Mouse (Mus musculus) layer of hippocampus, adult 9-10 months (tissue): ENCODE measurements around the gene Mrpl43.

Source experiments
- DNase-seq: peaks from one replicate; pipeline ENCODE4 v3.0.0; 2022; ENCODE audit warnings: low spot score

Mrpl43 gene

DNA sequence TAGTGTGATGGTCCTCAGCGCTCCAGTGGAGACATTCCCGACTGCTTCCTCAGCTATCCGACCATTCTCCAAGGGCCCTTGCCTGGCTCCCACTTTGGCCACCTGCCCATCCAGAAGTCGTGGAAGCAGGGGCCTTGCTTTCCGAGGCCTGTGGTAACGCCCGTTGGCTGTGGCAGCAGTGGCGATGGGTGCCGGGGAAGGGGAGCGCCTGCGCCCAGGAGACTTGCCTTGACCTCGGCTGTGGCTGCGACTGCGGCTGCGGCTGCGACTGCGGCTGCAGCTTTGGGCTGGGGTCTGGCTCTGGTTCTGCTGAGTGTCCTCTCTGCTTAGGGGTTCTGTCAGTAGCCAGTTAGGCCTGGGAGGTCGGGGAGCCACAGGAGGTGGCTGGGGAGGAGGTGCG lies 22.5 kb upstream of the Mrpl43 start:
- DNase-seq: no peak

DNA sequence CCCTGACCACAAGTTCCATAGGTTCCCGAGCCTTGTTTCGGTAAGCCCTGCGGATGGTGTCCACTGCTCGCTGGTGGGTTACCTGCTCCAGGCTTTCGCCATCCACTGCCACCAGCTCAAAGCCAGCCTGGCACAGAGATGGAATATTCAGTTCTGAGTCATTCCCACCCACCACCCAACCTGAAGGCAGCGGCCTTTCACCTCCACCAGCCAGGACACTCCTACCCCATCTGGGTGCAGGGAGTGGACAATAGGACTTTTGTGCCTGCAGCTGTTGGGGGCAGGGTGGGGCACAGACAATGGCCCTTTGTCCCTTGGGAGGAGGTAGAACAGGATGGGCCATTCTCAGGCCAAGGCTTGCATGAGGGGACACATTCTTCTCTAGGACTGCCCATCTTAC lies 21.6 kb upstream of the Mrpl43 start:
- no peak for DNase-seq

DNA sequence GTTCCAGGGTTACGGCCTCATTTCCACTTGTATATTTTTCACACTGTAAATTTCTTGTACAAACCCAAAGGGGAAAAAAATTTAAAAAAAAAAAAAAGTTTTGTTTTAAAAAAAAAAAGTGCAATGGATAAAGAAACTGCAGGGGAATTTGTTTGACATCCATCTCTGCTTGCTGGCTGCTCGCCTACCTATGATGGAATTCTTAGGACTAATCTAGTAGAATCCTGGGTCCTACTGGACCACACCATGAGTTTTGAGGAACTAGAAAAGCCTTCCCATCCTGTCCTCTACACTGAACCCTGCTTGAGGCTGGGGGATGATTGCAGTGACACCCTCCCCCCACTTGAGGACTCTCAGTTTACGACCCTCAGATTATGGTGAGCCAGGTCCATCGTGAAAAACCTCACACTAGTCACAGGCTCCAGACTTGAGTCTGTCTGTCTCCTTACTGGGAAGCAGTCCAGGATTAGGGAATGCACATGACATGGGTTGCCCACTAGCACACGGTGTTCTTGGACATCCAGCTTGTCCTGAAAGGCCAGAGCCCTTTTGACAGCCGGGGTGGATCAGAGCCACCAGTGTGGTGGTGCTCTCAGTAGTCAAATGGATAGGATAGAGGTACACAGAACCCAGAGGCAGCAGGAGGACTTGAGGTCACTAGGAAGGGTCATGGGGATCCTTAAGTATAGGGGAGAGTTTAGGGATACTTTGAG lies 20.9 kb upstream of the Mrpl43 start:
- no peak for DNase-seq

DNA sequence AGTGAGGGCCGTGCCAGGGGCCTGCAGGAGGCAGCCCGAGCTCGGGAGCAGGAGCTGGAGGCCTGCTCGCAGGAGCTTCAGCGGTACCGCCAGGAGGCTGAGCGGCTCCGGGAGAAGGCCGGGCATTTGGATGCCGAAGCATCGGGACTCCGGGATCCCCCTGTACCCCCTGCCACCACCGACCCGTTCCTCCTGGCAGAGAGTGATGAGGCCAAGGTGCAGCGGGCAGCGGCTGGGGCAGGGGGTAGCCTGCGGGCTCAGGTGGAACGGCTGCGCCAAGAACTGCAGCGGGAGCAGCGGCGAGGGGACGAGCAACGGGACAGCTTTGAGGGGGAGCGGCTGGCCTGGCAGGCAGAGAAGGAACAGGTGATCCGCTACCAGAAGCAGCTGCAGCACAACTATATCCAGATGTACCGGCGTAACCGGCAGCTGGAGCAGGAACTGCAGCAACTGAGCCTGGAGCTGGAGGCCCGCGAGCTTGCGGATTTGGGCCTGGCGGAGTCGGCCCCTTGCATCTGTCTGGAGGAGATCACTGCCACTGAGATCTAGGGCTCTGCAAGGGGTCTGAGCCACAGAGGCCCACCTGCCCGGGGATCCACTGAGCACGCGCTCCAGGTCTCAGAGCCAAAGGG lies 19.8 kb upstream of the Mrpl43 start:
- no peak for DNase-seq

DNA sequence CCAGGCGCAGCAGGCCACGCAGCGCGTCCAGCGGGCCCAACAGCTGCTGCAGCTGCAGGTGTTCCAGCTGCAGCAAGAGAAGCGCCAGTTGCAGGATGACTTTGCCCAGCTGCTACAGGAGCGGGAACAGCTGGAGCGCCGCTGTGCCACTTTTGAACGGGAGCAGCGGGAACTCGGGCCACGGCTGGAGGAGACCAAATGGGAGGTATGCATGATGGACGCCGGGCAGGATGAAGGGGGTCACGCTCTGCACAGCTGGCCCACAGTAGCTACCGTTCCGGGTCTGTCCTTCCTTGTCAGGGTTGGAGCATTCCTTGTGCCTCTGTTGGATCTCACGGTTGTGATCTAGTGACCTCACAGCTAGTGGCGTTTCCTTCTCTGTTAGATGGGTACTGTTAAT lies 18.5 kb upstream of the Mrpl43 start:
- DNase-seq: no peak

DNA sequence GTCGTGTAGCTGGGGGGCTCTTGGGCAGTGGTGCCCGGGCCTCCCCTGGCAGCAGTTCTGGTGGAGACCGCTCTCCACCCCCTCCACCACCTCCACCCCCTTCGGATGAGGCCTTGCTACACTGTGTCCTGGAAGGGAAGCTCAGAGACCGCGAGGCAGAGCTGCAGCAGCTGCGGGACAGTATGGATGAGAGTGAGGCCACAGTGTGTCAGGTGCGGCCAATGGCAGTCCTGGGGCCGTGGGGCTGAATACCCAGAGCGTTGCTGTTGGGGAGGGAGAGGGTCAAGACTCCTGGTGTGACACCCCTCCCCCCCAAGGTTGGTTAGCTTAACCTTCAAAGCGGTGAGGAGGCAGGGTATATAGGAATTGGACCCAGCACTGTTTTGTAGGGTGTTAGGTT lies 17.8 kb upstream of the Mrpl43 start:
- no peak for DNase-seq

DNA sequence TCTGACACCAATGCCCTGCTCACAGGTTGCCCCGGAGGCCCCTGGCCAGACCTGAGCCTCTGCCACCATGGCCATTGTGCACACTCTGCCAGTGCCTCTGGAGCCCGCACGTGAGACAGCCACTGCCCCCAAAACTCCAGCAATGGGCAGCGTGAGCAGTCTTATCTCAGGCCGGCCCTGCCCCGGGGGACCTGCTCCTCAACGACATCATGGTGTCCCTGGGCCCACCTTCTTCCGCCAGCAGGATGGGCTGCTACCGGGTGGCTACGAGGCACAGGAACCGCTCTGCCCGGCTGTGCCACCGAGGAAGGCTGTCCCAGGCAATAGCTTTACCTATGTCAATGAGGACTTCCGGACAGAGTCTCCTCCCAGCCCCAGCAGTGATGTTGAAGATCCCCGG lies 15.1 kb upstream of the Mrpl43 start:
- DNase-seq: no peak

DNA sequence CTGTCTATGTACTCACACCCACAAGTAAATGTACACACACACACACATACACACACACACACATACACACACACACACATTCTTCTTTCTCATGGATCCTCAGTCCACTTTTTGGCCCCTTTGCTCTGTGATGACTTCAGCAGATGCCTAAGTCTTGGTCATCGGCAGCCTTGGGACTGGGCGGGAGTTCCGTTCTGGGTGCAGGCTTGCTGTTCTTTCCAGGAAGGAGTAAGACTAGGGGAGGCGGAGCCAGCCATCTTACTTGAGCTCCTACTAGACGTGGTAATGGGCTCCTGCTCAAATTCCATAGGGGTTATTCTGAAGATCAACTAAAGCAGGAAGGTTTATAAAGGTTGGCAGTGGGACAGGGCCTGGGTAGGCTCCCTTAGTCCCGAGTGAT lies 14.1 kb upstream of the Mrpl43 start:
- DNase-seq: no peak

DNA sequence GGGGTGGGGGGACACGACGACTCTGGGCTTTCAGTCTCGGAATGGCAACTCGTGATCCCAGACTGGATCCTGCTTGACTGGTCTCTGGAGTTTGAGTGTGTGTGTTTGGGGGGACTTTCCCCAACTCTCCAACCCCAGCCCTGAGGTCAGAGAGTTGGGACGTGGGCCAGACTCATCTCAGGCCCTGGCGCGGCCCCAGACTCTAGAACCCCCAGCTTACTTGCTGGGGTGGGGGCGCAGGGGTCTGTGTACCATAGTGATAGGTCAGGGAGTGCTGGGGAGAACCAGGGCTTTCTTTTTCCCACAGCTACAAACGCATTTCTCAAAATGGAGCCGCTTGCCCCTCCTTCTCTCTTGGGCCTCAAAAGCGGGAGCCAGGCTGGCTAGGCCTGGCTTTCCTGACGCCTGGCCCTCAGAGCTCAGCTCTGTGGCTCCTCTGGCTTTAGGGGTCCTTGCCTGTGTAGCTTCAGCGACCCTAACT lies 12.1 kb upstream of the Mrpl43 start:
- no peak for DNase-seq

DNA sequence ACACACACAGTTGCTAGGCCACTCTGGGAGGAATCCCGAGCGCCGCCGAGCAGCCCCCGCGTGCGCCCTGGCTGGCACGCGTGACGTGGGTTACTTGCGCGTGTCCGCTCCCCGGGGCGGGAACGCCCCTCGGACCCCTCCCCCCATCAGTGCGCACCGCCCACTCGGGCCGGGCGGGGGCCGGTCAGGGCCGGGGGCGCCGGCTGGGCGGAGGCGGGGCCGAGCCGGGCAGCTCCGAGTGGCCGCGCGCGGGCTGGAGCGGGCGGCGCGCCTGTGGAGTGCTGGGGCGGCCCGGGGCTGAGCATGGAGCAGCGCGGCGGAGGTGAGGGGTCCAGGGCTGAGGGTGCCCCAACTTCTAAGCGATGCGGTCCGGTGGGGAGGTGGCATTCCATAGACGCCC lies 11.7 kb upstream of the Mrpl43 start:
- no peak for DNase-seq

DNA sequence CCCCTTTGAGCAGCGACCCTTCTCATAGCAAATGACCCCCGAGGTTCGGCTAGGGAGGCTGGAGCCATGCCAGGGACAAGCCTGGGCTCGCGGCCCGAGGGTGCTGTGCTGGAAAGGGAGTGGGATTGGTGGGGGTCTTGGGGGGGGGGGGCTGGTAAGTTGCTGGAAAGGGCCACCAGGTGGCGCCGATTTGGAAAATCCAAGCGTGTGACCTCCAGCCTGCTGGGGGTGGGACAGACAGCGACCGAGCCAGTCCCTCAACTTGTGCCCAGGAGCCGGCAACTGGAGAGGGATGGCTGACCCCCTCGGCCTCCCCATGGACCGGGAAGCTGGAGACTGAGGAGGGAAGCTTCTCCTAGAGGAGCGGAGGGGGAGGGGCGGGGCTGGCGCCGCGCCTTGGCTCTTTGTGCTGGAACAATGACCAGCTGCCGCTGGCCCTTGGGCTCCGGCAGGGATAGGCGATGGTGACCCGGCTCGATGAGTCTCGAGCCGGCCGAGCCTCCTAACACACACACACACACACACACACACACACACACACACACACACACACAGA lies 11.1 kb upstream of the Mrpl43 start:
- DNase-seq: no peak

DNA sequence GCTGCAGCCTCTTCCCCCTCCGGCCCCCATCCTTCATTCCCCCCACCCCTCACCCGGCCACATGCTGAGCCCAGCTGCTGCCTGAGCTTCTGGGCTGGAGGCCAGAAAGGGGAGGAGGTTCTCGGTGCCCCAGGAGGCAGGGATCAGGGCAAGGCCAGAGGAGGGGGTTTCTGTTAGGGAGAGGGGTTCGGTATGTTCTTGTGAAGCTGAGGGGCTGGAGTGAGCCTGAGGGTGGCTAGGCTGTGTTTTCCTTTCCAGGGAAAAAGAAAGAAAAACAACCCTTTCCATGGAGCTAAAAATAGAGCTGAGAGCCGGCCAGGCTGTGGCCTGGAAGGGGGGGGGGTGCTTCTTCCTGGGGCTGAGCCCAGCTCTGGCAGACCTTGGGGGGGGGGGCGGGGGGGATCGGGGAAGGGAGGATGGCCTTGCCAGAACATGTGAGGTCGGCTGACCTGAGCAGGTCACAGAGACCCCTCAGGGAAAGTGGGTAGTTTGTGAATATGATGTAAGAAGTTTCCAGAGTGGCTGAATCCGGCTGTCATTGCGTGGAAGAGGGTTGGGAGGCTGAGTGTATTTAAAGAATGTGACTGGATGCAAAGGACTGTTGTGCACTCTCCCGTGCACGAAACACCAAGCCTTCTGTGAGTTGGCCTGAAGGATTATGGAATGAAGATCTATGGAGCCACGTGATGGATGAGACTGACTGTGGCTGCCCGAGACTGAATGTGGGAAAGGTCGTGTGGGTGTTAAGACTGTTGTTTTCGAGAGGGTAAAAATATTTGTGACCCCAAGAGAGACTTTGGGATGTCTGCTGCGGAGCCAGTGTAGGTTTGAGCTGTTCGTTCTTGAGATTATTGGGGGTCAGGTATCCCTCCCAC lies 10.3 kb upstream of the Mrpl43 start:
- no peak for DNase-seq

DNA sequence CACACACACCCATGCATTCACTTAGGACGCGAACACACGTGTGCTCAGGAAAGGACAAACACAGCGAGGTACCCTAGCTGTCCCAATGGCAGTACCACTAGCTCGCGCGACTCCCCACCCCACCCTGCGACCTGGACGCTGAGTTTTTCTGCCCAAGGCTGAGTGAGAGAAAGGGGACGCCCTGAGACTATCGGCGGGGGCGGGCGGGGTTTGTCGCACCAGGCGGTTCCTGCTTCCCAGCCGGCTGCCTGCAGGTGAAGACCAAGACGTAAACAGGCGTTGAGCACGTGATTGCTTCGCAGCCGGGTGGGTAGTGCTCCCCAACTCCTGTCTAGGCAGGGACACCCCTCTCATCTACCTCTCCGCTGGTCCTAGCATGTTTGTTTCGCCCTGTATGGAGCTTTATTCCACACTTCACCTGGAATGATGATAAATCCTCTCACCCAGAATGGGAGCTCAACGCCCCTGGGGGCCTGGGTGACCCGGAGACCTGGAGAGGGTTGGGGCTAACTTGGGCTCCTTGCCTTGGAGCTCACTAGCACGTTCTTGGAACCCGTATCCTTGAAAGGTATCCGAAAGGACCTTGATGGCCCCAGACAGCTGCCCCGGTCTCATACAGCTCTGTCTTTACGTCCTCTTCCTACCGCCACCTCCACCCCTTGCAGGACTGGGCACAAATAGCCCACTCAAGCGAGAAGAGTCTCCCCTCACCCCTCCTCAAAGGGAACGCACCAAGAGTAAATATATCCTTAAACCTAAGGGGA lies 9.5 kb upstream of the Mrpl43 start:
- no peak for DNase-seq

DNA sequence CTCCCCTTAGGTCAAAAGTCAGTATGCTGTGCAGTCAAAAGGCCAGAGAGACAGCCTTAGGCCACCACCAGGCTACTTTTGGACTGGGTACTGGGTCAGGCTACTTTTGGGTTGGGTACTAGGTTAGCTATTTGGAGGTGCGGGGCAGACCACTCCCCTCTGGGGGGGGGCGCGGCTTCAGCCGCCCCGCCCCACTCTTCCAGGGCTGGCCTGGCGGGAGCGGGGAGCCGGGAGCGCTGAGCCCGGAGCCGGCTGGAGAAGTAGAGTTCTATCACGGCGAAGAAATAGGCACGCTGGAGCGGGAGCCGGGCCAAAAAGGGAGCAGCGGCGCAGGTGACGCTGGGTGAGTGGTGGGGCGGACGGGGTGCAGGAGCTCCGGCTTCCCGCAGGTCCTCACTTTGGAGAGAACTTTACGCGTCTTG lies 8.8 kb upstream of the Mrpl43 start:
- DNase-seq: no peak

DNA sequence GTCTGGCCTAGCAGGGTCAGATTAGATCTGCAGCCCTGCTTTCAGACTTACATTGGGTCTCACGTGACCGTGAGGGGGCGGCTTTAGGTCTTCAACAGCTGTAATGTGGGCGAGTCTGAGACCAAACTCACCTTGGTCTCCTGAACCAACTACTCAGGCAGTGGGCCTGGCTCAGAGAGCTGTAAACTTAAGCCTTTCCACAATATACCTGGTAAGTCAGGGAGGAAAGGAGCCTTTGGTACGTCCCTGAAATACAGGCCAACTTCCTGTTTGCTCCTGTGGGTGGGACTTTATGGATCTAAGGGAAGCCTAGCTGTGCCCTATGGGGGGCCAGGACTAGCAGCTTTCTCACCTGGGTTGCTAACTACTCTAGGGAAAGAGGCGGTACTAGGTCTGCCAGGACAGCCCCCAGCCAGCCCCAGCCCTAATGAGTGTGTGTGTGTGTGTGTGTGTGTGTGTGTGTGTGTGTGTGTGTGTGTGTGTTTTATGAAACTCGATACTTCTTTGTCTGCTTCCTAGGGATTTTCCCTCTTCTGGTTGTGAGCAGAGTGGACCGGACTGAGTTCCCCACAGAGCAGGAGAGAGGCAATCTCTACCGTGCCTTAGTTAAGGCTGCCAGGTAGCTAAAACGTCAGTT lies 8.2 kb upstream of the Mrpl43 start, which contains the start of gene Lzts2:
Gene Lzts2 (plus strand): TSS at position 80 of the 637 bp plus-strand sequence.
- no peak for DNase-seq

DNA sequence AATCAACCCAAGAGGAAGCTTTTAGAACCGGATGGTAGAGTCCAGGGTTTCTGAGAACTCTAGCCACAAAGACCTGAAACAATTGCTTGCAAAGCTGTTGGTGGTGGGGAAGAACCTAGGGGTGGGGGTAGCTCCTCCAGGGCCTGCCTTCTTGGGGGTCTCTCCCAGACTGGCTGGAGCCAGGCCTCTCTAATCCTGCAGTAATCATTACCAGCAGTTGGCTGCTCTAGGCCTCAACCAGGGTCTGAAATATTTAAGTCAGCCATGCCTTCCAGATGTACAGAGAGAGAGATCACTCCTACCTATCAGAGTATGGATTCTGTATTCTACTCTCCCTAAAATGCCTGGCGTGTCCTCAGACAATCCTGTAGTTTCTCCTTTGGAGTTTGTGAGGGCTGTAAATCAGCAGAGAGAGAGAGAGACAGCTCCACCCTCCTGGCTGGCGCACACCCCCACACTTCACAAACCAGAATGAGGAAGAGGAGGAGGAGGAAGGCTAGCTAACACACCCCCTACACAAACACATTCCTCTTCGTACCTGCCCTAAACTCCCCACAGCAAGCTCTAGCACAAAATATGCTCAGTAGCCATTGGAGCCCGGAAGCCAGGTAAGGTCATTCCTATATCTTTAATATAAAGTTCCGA lies 7.5 kb upstream of the Mrpl43 start:
- DNase-seq: no peak

DNA sequence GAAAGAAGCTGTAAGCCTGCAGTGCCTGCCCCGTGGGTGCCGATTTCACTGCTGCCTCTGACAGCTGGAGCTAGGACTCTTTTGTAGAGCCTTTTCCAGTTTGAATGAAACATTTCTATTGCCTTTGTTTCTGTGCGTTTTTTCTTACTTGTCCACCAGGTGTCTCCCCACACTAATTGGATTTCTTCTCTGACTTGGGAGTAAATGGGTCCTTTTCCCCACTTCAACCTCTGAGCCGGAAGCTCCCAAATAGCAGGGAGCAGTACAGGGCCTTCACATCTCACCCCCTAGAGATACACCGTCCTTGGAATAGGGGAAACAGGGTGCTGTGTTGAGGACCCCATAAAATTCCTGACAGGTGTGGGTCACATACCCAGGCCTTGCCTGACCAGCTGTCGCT lies 6.4 kb upstream of the Mrpl43 start:
- DNase-seq: no peak

DNA sequence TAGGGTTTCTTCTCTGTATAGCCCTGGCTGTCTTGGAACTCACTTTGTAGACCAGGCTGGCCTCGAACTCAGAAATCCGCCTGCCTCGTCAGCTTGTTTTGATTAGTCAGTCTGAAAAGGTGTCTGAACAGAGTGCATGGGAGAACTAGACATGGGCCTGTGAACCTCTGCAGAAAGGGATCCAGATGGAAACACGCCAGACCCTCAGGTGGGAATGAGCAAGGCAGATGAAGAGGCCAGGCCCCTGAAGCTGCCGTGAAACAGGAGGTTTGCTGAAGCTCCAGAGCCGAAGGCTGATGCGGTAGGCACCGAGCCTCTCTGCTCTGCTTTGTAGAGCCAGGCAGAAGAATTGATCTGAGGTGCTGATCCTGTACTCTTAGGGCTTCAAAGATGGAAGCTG lies 6.0 kb upstream of the Mrpl43 start:
- DNase-seq: no peak

DNA sequence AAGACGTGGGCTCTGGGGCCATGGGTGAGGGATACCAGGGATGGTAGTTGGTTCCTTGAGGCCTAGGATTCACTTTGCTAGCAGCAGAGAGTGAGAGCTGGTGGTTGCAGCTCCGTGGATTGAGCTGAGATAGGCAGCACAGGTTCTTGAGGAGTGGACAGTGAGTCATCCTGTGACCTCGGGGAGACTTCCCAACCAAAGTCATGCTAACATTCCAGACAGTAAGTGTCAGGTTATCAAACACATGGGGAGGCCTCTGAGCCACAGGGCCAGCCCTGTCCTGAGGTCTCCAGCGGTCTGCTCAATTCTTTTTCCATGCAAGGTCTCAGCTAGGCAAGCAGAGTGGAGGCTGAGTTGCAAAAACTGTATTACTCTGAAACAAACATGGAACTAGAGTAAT lies 4.4 kb upstream of the Mrpl43 start:
- DNase-seq: no peak

DNA sequence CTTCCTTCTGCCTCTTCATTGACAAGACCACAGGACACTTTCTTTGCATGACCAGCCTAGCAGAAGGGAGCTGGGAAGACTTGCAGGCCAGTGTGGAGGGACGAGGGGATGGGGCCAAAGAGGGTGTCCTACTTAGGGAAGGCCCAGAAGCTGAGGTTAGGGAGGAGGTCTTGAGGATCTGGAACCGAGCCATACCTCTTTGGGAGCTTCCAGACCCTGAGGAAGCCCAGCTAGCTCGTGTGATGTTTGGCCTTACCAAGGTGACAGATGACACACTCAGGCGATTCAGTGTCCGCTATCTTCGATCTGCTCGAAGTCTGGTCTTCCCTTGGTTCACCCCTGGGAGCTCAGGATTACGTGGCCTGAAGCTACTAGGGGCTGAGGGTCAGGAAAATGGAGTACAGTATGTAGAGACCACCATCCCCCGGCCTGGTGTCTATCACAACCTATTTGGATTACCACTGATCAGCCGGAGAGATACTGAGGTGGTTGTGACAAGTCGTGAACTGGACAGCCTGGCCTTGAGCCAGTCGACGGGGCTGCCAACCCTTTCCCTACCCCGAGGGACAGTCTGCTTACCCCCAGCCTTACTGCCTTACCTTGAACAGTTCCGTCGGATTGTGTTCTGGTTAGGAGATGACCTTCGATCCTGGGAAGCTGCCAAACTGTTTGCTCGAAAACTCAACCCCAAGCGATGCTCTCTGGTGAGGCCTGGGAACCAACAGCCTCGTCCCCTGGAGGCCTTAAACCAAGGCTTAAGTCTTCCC lies 1.4 kb upstream of the Mrpl43 start:
- no peak for DNase-seq
